Mouse (Mus musculus): ENCODE results near the gene Ugcg.

Gene Ugcg

DNA sequence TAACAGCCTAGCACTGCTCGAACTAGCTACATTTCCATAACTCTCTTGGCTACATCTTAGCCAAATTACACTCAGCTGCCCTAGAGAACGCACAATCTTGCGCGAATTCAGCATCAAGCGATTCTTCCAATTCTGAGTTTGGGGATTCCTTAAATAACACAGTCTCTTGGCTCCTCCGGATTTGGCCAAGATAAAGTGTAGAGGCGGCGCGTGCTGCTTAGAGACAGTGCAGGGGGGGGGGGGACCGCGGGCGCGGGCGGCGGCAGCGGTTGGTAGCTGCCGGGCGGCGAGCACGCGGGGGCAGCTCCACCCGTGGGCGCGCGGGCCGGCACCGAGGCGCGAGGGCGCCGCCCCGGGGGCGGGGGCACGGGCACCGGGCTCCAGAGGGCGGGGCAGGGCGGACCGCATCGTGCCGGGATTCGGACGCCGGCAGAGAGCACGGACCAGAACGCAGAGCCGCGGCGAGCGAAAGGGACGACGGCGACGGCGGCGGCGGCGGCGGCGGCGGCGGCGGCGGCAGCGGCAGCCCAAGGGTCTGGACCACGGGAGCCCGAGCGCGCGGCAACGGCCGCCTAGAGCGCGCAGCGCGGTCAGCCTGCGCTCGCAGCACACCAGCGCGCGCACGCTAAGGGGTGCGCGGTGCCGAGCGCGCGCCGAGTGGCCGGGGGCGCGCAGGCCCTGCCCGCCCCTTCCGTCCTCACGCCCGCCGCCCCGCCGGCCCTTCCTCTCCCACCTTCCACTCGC lies at the start of gene Ugcg:
Gene Ugcg, plus strand, starts transcription at position 456 of the 744 bp plus-strand sequence.
- peak; percentile 90 for ATAC-seq (ENCODE audit: insufficient number of reproducible peaks, low FRiP score, low TSS enrichment)

DNA sequence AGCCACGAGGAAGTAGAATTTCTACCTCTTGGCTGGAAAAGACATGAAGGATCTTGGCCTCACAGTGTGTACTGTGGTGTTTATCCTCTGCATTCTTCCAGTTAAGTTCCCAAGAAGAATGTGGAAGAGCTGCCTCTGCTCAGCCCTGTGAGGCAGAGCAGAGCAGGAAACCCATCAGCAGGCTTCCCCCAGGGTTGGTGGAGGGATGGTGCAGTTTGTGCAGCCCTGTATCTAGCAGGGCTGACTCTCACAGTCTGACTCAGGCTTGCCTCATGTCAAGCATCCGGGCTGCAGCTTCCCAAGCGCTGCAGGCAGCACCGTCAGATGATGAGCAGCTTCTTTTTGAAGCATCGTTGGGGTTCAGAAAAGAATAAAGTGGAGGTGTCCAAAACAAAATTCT lies 40.0 kb upstream of the Ugcg start:
- no peak for ATAC-seq (ENCODE audit: insufficient number of reproducible peaks, low FRiP score, low TSS enrichment)

DNA sequence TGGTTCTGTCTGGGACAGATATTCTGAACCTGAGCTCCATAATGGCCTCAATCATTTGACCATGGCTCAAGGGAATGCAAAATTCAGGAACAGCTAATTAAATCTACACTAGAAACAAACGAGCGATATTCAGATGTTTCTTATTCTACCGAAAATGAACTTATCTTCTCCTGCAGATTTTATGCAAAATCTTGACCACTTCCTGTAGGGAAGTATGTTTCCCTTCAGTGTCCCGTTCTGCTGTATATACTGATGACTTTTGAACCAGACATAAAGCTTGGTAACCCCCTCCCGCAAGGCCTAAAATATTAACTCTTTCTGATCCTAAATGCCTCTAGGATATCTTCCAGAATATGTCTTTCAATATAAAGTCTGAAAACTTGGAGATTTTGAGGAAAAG lies 38.1 kb upstream of the Ugcg start:
- no peak for ATAC-seq (ENCODE audit: insufficient number of reproducible peaks, low FRiP score, low TSS enrichment)

DNA sequence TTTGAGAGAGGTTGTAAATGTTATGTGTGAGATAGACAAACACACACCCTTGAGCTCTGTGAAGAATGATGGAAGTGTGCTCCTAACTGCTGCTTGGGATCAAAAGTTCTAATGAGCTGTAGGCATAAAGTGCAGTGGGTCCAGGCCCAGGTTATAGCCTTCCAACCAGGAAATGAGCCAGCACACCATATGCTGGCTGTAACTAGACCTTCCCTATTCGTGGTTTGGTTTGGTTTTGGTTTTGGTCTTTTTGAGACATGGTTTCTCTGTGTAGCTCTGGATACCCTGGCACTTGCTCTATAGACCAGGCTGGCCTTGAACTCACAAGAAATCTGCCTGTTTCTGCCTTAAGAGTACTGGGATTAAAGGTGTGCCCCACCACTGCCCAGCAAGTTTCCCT lies 37.1 kb upstream of the Ugcg start:
- ATAC-seq (ENCODE audit: insufficient number of reproducible peaks, low FRiP score, low TSS enrichment), result no peak

DNA sequence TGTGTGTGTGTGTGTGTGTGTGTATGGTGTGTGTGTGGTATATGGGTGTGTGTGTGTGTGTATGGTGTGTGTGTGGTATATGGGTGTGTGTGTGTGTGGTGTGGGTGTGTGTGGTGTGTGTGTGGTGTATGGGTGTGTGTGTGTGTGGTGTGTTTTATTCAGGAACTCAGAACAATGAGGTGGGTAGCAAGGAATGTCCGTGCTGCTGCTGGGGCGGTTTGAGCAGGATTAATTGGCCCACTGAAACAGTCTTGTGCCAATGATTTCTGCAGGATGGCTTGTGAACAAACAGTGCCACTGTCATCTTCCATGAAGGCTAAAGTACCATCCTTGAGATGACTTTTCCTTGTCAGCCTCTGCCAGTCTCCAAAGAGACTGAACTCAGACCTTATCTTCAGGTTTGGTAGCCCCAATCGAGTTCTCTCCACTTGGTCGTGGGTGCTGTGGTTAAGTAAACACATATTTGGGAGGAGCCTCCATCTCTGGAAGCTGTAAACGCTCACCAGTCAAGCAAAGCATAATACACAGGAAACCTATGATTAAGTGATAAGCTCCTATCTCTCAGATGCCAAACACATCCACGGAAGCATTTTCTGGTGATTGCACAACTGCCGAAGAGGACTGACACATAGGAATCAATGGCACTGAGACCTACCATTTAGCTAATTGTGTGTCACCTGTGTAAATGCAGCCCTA lies 32.0 kb upstream of the Ugcg start:
- no peak for ATAC-seq (ENCODE audit: insufficient number of reproducible peaks, low FRiP score, low TSS enrichment)

DNA sequence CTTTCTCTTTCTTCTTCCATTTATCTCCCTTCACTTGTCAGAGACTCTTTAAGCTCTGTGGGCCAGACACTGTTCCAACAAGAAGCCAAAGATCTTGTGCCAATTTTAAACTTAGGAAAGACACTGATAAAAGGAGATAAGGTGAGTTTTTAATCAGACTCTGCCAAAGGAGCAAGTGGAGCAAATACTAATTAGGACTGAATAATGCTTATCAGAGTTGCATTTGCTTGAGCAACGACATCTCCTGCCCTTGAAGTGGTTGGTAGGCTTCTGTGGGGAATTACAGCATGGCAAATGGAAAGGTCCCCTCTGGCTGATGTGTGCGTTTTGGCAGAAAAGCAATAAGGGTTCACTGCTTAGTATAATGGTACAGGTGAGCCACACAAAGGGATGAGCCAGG lies 31.4 kb upstream of the Ugcg start:
- no peak for ATAC-seq (ENCODE audit: insufficient number of reproducible peaks, low FRiP score, low TSS enrichment)

DNA sequence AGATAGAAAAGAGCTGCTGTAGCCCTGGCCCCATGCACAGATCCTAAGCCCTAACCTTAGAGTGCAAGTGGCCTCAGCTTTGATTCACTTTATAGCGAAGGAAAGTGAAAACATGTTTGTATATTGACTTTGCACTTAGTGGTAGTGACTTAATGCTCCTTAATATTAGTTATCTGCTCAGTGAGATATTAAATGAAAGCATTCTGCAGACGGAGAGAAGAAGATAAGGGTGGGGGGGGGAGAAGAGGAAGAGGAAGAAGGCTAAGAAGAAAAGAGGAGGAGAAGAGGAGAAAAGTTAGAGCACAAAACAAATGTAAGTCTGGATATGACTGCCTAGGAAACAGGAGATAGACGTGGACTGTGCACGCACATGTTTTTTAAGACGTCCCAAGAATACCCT lies 28.8 kb upstream of the Ugcg start:
- ATAC-seq (ENCODE audit: insufficient number of reproducible peaks, low FRiP score, low TSS enrichment), result no peak

DNA sequence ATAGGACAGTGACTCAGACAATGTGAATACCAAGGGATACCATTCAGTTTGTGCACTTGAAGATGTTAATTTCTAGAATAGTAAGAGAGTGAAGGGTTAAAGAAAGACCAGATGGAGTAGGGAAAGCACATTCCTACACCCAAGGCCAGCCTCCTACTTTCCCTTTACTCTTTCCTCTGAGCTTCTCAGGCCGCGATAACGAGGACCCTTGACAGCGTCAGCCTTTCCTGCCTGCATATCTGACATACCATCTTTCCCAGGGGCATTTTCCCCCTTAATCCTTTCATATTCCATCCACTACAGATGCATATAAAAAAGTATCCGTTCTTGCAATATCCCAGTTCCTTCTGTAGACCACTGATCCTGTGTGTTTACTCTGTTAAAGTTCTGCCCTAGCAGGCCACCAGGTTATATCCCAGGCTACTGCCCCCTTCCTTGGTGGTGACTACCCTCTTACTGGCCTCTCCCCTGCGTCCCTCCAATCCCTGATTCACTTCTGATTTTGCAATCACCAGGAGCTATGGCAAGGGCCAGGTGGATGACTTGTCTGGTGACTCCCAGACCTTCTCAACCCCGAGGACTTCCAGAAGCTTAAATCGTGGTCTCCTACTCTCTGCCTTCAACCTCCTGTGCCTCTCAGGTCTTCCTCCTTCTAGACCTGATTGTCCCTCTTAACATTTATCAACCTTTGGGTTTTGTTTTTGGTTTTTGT lies 27.9 kb upstream of the Ugcg start:
- no peak for ATAC-seq (ENCODE audit: insufficient number of reproducible peaks, low FRiP score, low TSS enrichment)

DNA sequence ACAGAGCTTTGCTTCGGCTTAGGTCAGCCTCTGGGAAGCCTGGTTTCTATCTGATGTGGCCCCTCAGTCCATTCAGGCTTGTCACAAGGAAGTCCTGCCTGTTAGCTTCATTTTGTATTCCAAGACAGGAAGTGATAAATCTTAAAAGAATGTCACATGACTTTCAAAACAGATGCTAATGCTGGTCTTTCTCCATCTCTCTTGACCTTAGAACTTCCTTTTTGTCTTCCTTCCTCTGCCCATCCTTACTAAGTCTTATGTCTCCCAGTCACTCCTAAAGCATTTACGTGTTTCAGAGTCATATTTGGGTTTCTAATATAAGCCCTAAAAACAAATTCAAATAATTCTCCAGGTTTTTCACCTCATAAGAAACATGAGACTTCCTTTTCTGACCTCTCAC lies 25.0 kb upstream of the Ugcg start:
- no peak for ATAC-seq (ENCODE audit: insufficient number of reproducible peaks, low FRiP score, low TSS enrichment)

DNA sequence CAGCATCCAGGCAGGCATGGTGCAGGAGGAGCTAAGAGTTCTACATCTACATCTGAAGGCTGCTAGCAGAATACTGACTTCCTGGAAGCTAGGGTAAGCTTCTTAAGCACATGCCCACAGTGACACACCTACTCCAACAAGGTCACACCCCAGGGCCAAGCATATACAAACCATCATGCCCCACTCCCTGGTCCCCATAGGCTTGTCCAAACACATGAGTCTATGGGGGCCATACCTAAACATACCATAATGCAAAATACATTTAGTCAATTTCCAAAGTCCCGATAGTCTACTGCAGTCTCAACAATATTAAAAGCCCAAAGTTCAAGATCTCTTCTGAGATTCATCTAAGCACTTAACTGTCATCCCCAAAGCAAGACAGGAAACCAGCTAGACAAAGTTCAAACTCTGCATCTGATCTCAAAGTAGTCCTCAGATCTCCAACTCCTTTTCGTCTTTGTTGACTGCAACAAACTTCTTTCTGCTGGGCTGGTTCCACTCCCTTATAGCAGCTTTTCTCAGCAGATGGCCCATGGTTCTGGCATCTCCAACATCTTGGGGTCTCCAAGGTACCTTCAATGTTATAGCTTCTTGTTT lies 21.7 kb upstream of the Ugcg start:
- no peak for ATAC-seq (ENCODE audit: insufficient number of reproducible peaks, low FRiP score, low TSS enrichment)

DNA sequence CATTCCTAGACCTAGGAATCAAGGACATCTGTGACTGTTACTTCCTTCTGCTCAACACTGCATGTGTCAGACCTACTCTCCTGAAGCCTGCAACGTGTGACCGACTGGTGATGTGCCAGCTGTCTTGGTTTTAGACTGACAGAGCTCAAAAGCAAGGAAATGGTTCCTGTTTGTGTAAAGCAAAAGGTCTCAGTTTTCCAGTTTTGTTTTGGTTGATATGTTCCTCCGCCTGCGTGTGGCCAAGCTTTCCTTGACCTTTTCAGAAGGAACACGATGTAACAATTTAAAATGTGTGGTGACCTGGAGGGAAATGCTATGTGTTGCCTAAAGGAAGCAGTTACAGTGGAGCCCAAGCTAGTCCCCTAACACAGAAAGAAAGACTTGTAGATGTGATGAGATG lies 19.1 kb upstream of the Ugcg start:
- no peak for ATAC-seq (ENCODE audit: insufficient number of reproducible peaks, low FRiP score, low TSS enrichment)

DNA sequence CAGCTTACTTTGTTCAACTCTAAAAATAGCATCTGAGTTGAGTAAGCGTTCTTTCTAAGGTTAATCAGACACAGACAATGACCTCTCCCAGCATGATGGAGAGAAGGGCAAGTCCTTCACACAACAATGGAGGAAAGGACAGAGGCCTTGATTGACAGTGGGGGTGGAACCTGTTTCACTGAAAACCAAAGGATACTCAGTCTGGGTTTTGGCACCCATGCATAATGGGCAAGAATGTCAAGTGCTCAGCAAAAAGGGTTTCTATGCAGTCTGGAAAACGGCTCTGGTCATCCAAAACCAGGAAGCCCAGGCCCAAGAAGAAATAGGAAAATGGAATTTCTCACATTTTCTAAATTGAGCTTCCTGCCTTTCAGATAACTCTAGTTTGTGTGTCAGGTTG lies 16.4 kb upstream of the Ugcg start:
- ATAC-seq (ENCODE audit: insufficient number of reproducible peaks, low FRiP score, low TSS enrichment), result no peak

DNA sequence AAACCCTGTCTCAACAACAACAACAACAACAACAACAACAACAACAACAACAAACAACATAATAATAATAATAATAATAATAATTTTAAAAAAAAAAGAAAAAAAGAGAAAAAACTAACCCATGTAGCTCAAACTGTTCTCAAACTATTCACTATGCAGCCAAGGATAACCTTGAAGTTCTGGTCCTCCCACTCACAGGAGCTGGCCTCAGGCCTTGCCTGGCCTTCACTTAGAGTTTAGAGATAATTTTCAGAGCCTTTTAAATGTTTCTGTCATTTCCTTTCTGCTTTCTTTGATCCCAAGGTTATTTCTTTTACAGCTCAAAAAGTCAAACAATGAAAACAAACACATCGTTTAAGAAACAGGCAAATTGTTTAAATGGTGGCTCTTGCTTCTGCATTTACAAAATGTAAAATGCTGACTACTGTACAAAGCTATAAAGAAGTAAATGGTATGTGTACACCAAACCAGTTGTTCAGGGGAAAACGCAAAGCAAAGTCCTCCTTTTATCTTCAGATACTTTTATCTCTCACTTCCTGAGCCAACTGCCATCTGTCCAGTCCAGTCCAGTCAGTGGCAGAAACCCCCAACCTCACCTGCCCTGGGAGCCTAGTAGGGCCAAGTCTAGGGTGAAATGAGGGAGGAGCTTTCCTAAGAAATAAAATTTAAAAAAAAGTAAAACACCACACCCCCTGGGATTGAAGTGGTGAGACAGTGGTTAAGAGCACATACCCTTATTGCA lies 15.7 kb upstream of the Ugcg start:
- ATAC-seq (ENCODE audit: insufficient number of reproducible peaks, low FRiP score, low TSS enrichment), result no peak

DNA sequence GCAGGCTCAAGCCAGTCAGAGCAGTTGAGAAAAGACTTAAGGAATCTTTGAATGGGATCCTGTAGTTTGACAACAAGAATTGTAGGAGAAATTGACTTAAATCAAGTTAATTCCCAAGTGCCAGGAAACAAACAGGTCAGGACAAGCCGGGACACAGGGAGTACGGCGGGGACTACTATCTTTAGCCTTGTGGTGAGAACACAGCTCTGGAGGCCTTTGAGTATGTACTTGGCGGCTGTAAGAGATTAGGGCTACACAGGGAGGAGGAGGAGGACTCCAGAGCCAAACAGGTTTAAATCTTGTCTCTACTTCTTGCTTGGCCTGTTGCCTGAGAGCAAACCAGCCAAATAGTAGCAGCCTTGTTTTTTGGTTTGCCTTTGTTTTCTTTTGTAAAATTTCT lies 14.1 kb upstream of the Ugcg start:
- no peak for ATAC-seq (ENCODE audit: insufficient number of reproducible peaks, low FRiP score, low TSS enrichment)

DNA sequence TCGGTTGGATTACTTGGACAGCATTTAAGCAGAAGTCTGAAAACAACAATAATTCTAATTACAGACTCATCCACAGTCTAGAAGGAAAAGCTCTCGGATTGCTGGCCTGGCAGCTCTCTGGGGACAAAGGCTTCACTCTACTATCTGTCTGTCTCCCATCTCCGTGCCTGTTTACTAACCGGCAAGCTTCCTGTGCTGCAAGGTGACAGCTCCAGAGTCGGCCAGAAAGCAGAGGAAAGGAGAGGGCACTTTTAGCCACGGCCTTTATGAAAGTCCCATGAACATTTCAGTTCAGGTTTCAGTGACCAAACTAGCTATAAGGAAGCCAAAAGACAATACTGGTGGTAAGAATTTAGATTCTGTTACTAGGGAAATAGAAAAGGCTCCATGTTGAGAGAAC lies 13.1 kb upstream of the Ugcg start:
- ATAC-seq (ENCODE audit: insufficient number of reproducible peaks, low FRiP score, low TSS enrichment), result no peak

DNA sequence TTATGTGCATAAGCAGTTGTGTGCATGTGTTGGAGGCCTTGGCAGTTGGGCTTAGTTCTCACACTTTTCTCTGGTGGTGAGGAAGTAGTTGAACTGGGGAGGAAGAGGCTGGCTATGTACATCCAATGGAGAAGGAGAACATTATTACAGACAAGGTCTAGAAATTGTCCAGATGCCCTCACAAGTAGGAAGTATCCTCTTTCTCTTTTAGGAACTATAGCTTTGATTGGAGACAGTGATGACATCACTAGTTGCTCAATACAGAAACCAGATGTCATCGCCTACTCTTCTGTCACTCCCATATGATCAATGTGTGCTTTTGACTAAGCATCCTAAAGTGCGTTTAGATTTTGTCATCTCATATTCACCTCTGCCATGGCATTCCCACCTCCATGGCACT lies 11.5 kb upstream of the Ugcg start:
- ATAC-seq (ENCODE audit: insufficient number of reproducible peaks, low FRiP score, low TSS enrichment), result no peak

DNA sequence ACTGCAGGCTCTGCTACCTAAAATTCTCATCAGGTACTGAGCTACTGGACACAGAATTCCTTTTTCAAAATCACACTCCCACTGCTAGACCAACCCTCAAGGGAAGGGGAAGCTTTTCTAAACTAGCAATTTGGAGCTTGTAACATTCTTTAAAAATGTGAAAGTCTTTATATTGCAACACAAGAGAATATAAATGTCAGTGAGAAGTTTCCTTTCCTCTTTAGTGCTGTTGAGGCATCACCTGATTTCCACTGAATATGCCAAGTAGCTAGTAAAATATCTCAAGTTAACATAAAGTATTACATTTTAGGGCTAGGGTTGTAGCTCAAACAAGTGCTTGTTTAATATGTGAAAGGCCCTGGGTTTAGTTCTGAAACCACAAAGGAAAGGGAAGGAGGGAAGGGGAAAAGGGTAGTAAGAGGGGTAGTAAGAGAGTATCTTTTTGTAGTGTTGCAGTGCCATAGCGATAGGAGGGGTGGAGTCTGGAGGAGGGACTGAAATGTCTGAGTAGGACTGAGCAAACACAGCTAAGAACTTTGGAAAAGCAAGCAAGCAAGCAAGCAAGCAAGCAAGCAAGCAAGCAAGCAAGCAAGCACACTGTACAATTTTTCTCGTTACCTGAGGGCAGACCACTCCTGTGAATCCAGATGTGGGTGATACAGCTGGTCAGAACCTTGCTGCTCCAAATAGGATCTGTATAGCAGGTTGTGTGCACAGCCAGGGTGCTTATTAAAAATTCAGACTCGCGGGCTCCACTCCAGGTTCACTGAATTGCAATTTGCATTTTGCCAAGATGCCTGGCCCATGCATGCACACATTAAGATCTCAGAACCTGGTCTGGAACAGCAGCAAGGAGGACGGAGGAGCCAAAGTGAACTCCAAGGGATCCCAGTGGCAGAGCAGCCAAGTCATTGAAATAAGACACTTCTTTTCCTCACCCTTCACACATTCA lies 7.5 kb upstream of the Ugcg start:
- ATAC-seq (ENCODE audit: insufficient number of reproducible peaks, low FRiP score, low TSS enrichment), result no peak

DNA sequence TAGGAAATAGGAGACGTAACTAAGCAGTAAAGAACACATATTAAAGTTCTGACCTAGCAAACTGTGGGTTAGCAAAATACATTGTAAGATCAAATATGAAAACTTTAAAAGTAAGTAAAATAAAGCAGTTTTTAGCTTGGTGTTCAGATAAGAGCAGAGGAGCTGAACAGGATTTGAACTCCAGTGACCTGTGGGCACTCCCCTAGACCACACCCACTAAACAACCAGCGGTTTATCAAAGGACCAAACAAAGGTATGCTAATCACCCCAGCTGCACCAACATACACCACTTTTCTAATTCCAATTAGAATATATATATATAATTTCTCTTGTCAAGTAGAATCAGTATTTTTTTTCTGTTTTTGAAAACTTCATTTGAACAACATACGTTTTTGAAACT lies 3.4 kb upstream of the Ugcg start:
- no peak for ATAC-seq (ENCODE audit: insufficient number of reproducible peaks, low FRiP score, low TSS enrichment)

DNA sequence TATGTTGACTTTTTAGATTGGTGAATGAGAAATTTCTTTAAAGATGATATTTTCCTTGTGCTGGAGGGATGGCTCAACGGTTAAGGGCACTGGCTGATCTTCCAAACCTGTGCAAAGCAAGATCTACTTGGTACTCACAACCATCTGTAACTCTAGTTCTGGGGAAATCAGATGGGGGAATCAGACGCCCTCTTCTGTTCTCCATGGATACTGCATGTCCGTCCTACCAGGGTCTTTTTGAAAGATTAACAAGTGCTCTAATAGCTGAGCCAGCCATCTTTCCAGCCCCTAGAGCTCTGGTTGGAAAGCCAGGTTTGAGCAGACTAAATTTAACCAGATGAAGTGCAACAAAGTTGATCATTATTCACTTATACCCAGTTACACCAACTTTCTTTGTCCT lies 1.8 kb upstream of the Ugcg start:
- ATAC-seq (ENCODE audit: insufficient number of reproducible peaks, low FRiP score, low TSS enrichment), result no peak

DNA sequence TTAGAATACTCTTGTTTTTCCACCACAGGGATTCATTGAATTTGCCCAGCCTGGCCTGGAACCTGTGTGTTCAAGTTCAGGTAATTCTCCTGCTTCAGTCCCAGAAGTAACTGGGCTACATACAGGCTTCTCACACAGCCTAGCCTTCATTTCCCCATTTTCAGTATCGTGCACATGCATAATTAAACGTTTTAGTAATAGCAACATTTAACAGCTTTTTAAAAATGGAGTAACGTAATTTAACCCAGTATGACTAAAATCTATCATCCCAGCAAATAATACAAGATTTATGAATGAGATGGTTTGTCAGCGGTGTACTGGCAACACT lies 619 bp upstream of the Ugcg start:
- ATAC-seq (ENCODE audit: insufficient number of reproducible peaks, low FRiP score, low TSS enrichment), result no peak

Data from cerebellum, adult (tissue).